Mouse (Mus musculus) embryonic facial prominence, embryonic 14.5 days (tissue): ENCODE measurements around the gene Cflar. TPM values are rescaled to one million over a fixed set of nuclear protein-coding genes. Genes with fewer than 3 reads are reported as not detected.
"Not testable (repeated sequence)": the region's sequence is repeated elsewhere in the genome, so short reads cannot be mapped to it uniquely, and the experiment has no call there.

ENCODE experiments used
- ATAC-seq: fragments of 200-750 bp; cut with Nextera tagmentation; 2 replicates; pipeline ENCODE4 v1.8.0; 2017; ENCODE audit warnings: low read depth, moderate number of reproducible peaks, moderate TSS enrichment
- DNase-seq: peaks from one replicate; pipeline ENCODE4 v3.0.0-alpha.2; 2015; ENCODE audit warnings: low spot score
- H3K27ac ChIP-seq: fragments of 300-500 bp; sonication (generic); replicated peaks from 2 replicates; pipeline ENCODE4 v1.5.1; 2014; ENCODE audit warnings: low read depth, mild to moderate bottlenecking, low read length, moderate library complexity
- H3K27me3 ChIP-seq: fragments of 300-500 bp; sonication (generic); replicated peaks from 2 replicates; pipeline ENCODE4 v1.6.1; 2014; ENCODE audit warnings: low read length; ENCODE audit not compliant: control insufficient read depth, insufficient read depth
- H3K36me3 ChIP-seq: fragments of 300-500 bp; sonication (generic); 2 replicates; pipeline ENCODE4 v1.6.1; 2014; ENCODE audit warnings: low read length, mixed read lengths; ENCODE audit not compliant: control insufficient read depth, insufficient read depth
- H3K4me1 ChIP-seq: fragments of 300-500 bp; sonication (generic); 2 replicates; pipeline ENCODE4 v1.6.1; 2014; ENCODE audit warnings: antibody characterized with exemption, low read length; ENCODE audit not compliant: control insufficient read depth, insufficient read depth
- H3K4me2 ChIP-seq: fragments of 300-500 bp; sonication (generic); 2 replicates; pipeline ENCODE4 v1.6.1; 2014; ENCODE audit warnings: low read depth, mild to moderate bottlenecking, low read length, moderate library complexity, mixed read lengths
- H3K4me3 ChIP-seq: fragments of 300-500 bp; sonication (generic); 2 replicates; pipeline ENCODE4 v1.5.1; 2014; ENCODE audit warnings: low read depth, mild to moderate bottlenecking, low read length
- H3K9ac ChIP-seq: fragments of 300-500 bp; sonication (generic); 2 replicates; pipeline ENCODE4 v1.6.1; 2014; ENCODE audit warnings: low read depth, mild to moderate bottlenecking, low read length, moderate library complexity, mixed read lengths
- H3K9me3 ChIP-seq: fragments of 300-500 bp; sonication (generic); 2 replicates; pipeline ENCODE4 v1.6.1; 2016; ENCODE audit warnings: low read length; ENCODE audit not compliant: control insufficient read depth
- WGBS: fragments of 180-500 bp; shearing (Covaris S2); extraction: QIAGEN DNeasy Blood & Tissue Kit; methylation state at CpG from one replicate; pipeline ENCODE4 v1.1.7; 2014; 5-methylcytosine and 5-hydroxymethylcytosine counted together
- polyA plus RNA-seq: library from polyadenylated mRNA; unstranded; fragments of >200 nt; fragmentation: Nextera tagmentation; extraction: Ambion mirVana; gene quantifications from 2 replicates; pipeline ENCODE4 v1.2.1, GENCODE M21; 2014

The Cflar gene
- polyA plus RNA-seq, 1 experiment from 2014 or later = 32.4 TPM

GRCm38 (mm10) chr1:58700580-58701162 lies 10.6 kb upstream of the Cflar start:
- H3K9ac ChIP-seq, DNase-seq, ATAC-seq, H3K4me2 ChIP-seq, H3K4me3 ChIP-seq, H3K27ac ChIP-seq, H3K36me3 ChIP-seq, H3K4me1 ChIP-seq, H3K27me3 ChIP-seq, H3K9me3 ChIP-seq: not testable (repeated sequence)
- WGBS = 71% methylated on average over 4 of the region's 5 CpGs

- H3K27ac ChIP-seq, H3K36me3 ChIP-seq, H3K9ac ChIP-seq, H3K4me3 ChIP-seq, DNase-seq, ATAC-seq, H3K4me2 ChIP-seq, H3K4me1 ChIP-seq, H3K9me3 ChIP-seq, H3K27me3 ChIP-seq: not testable (repeated sequence)
- WGBS = 80% methylated on average over 1 of the region's 1 CpGs
These were observed 1.3 kb upstream of the Cflar start for GRCm38 (mm10) chr1:58710043-58710442.

GRCm38 (mm10) chr1:58710711-58711364 lies 470 bp upstream of the Cflar start:
- Histone ChIP-seq H3K27me3 (no peaks in the 10 kb centered on the region), H3K27ac (peak overlapping the region; percentile 100), H3K36me3 (peaks cover 10% of the 10 kb centered on the region), H3K4me1 (peaks cover 9% of the 10 kb centered on the region), H3K9me3 (no peaks in the 10 kb centered on the region), H3K4me3 (peak overlapping the region; percentile 61), H3K4me2 (peak overlapping the region; percentile 79), H3K9ac (peak overlapping the region; percentile 91)
- DNase-seq (peak; percentile 48), ATAC-seq (no peak)
- WGBS = 36% methylated on average over 10 of the region's 10 CpGs

- no peaks in the 10 kb centered on the region for H3K9me3 ChIP-seq
- WGBS = 5% methylated on average over 16 of the region's 17 CpGs
- H3K36me3 ChIP-seq = peaks cover 22% of the 10 kb centered on the region
- peak; percentile 88 for DNase-seq
- H3K4me3 ChIP-seq = peak overlapping the region; percentile 61
- peak; percentile 62 for ATAC-seq
- peaks cover 10% of the 10 kb centered on the region for H3K4me1 ChIP-seq
- peak overlapping the region; percentile 79 for H3K4me2 ChIP-seq
- peak overlapping the region; percentile 91 for H3K9ac ChIP-seq
- no peaks in the 10 kb centered on the region for H3K27me3 ChIP-seq
- peak overlapping the region; percentile 100 for H3K27ac ChIP-seq
These were observed 1.1 kb downstream of the Cflar start for GRCm38 (mm10) chr1:58712076-58713061.

GRCm38 (mm10) chr1:58713081-58713892 lies 2.0 kb downstream of the Cflar start:
- DNase-seq = peak; percentile 92
- Histone ChIP-seq H3K36me3 (peaks cover 29% of the 10 kb centered on the region), H3K4me1 (peaks cover 10% of the 10 kb centered on the region), H3K27me3 (no peaks in the 10 kb centered on the region), H3K4me3 (peak overlapping the region; percentile 61), H3K9ac (peak overlapping the region; percentile 75), H3K4me2 (peak overlapping the region; percentile 79), H3K9me3 (no peaks in the 10 kb centered on the region), H3K27ac (peak overlapping the region; percentile 100)
- ATAC-seq = no peak
- WGBS = 8% methylated on average over 31 of the region's 31 CpGs

- no peaks in the 10 kb centered on the region for H3K9me3 ChIP-seq
- WGBS = 32% methylated on average over 4 of the region's 4 CpGs
- DNase-seq = peak; percentile 62
- no peaks in the 10 kb centered on the region for H3K27me3 ChIP-seq
- peaks cover 31% of the 10 kb centered on the region for H3K36me3 ChIP-seq
- peak overlapping the region; percentile 79 for H3K4me2 ChIP-seq
- peak overlapping the region; percentile 75 for H3K9ac ChIP-seq
- peaks cover 10% of the 10 kb centered on the region for H3K4me1 ChIP-seq
- H3K27ac ChIP-seq = peak overlapping the region; percentile 100
- ATAC-seq = no peak
- H3K4me3 ChIP-seq = peak overlapping the region; percentile 61
These were observed 2.6 kb downstream of the Cflar start for GRCm38 (mm10) chr1:58713893-58714231.

GRCm38 (mm10) chr1:58714361-58714760 lies 3.1 kb downstream of the Cflar start:
- no peak for DNase-seq
- Histone ChIP-seq H3K4me1 (peaks cover 10% of the 10 kb centered on the region), H3K27ac (peak overlapping the region; percentile 100; the same call in 1 of the 2 replicates), H3K36me3 (peaks cover 35% of the 10 kb centered on the region), H3K9me3 (no peaks in the 10 kb centered on the region), H3K9ac (peak overlapping the region; percentile 75), H3K4me2 (peak overlapping the region; percentile 79), H3K27me3 (no peaks in the 10 kb centered on the region), H3K4me3 (peak overlapping the region; percentile 61)
- 18% methylated on average over 1 of the region's 1 CpGs for WGBS
- no peak for ATAC-seq

- H3K4me1 ChIP-seq = peaks cover 10% of the 10 kb centered on the region
- no peaks in the 10 kb centered on the region for H3K27me3 ChIP-seq
- H3K27ac ChIP-seq = peak overlapping the region; percentile 56
- H3K36me3 ChIP-seq = peaks cover 35% of the 10 kb centered on the region
- no peaks in the 10 kb centered on the region for H3K9me3 ChIP-seq
- DNase-seq = no peak
- no peak overlapping the region for H3K9ac ChIP-seq
- ATAC-seq = no peak
- H3K4me2 ChIP-seq = peak overlapping the region; percentile 79
- H3K4me3 ChIP-seq = no peak overlapping the region
These were observed 4.2 kb downstream of the Cflar start for GRCm38 (mm10) chr1:58715536-58715935.
